ENCODE assay signal across 17 mouse cellular contexts in genomic region chr7:83869839-83870543, GRCm38 (mm10).
"Had no signal": no experiment of that assay in that cellular context is flagged by ENCODE, and none has a peak within 500 bp of the region (broad histone marks: within the 10 kb centered on the region; RNA-seq: fewer than 3 reads in every experiment).

No protein-coding gene starts in this region.

- DNase-seq: kidney, adult 8-10 months; kidney, postnatal 36 days; liver; liver, embryonic 13.5 days; liver, postnatal 0 days; right cerebral cortex, adult 18-20 months; right cerebral cortex, postnatal 25 days; thymus, adult 18-20 months; thymus, postnatal 14 days had no signal

- H3K27me3 ChIP-seq: limb, embryonic 12.5 days; liver, embryonic 13.5 days had no signal

- H3K4me2 ChIP-seq: limb, embryonic 12.5 days; liver, embryonic 13.5 days had no signal

- H3K9ac ChIP-seq: limb, embryonic 12.5 days; liver, embryonic 13.5 days; liver, postnatal 0 days had no signal

- H3K9me3 ChIP-seq: limb, embryonic 12.5 days; liver, embryonic 13.5 days; megakaryocyte, embryonic 14.5 days had no signal

- H3K4me3 ChIP-seq: layer of hippocampus, adult 2 months; limb, embryonic 12.5 days; liver, embryonic 13.5 days; megakaryocyte, embryonic 14.5 days had no signal

- H3K36me3 ChIP-seq: limb, embryonic 12.5 days; liver, embryonic 13.5 days had no signal

- H3K27ac ChIP-seq: kidney, postnatal 0 days; layer of hippocampus, adult 2 months; limb, embryonic 12.5 days; liver, embryonic 13.5 days; macrophage had no signal

- H3K4me1 ChIP-seq: liver, embryonic 13.5 days; megakaryocyte, embryonic 14.5 days had no signal

- ATAC-seq: inflammation-experienced regulatory T-cells, adult 6 months; intestine, postnatal 0 days; liver, postnatal 0 days; lung, postnatal 0 days had no signal
